Mouse (Mus musculus): ENCODE measurements around the gene Tex19.1.
"Not testable (repeated sequence)": the region's sequence is repeated elsewhere in the genome, so short reads cannot be mapped to it uniquely, and the experiment has no call there.

Tex19.1 gene

GRCm38 (mm10) chr11:121145865-121146264, at the start of gene Tex19.1:
Gene Tex19.1 (plus strand): TSS chr11:121146143.
- no peak for DNase-seq (ENCODE audit: low read depth, low spot score)

- DNase-seq (ENCODE audit: low read depth, low spot score) = no peak
These were observed 46.2 kb upstream of the Tex19.1 start for GRCm38 (mm10) chr11:121099762-121100161.

GRCm38 (mm10) chr11:121100692-121101091, 45.3 kb upstream of the Tex19.1 start:
- no peak for DNase-seq (ENCODE audit: low read depth, low spot score)

- DNase-seq (ENCODE audit: low read depth, low spot score) = no peak
These were observed 44.7 kb upstream of the Tex19.1 start for GRCm38 (mm10) chr11:121101124-121101805.

GRCm38 (mm10) chr11:121107242-121107641, 38.7 kb upstream of the Tex19.1 start:
- not testable (repeated sequence) for DNase-seq (ENCODE audit: low read depth, low spot score)

DNA sequence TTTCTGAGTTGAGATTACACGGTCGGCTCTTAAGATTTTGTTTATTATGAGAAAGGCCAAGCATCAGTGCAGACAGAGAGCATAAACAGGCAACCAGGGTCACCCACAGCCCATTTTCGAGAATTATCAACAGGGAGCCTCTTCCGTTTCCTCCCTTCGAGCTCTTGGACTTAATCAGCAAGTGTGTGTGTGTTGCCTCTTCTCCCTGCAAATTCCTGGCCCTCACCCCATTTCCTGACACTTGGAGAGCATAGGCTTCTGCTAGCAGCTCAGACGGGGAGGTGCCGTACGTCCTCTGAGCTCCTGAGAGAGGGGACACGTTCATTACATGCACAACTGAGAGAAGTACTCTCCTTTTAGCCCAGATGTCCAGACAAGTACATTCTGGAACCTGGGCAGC, 37.9 kb upstream of the Tex19.1 start:
- DNase-seq (ENCODE audit: low read depth, low spot score) = no peak

DNA sequence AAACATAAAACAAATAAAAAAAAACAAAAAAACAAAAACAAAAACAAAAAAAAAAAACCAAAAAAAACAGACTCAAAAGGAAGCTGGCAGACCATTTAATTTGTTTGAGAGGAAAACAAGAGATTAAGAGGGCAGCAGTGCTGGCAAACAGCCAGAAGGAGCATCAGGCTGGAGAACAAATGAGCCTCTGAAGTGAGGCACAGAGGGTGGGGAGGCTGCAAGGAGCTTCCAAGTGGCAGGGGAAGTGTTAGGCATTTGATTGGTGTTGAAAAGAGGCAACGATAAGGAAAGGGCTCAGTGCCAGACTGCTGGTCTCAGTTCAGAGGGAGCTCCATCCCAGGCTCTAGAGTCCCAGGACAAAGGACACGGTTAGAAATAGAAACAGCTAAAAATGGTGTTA, 36.0 kb upstream of the Tex19.1 start:
- peak; percentile 40 for DNase-seq (ENCODE audit: low read depth, low spot score)

DNA sequence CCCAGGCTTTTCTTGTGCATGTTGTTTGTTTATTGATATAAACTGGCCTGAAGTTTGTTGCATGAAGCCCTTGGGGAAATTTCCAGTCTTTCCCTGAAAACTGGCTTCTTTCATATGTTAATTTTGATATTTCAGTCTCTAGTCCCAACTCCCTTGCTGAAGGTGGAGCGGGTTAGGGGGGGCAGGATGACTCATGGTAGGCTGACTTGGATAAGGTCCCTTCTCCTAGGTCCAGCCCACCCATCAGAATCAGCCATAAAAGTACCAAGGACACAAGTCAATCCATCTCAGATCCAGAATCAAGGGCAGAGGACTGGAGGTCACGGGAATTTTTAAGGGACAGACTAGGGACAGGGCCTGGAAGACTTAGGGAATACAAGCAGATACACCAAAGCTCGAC, 34.9 kb upstream of the Tex19.1 start:
- DNase-seq (ENCODE audit: low read depth, low spot score) = no peak

DNA sequence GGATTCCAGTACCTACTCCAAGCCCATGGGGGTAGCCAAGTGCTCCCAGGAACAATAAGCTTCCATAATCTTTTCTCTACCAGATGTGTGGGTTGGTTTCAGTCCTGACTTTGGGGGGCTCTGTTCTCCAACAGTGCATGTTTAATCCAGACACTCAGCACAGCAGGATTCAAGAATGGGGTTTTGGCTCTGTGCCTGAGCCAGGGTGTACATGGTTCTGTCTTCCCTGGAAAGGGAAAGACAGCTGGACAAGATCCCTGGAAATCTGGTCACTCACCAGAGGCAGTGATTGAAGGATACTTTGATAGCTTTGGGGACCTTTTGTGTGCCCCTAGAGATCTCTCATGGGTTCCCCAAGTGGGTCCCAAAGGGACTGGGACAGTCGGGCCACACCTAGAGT, 34.3 kb upstream of the Tex19.1 start:
- DNase-seq (ENCODE audit: low read depth, low spot score) = no peak

DNA sequence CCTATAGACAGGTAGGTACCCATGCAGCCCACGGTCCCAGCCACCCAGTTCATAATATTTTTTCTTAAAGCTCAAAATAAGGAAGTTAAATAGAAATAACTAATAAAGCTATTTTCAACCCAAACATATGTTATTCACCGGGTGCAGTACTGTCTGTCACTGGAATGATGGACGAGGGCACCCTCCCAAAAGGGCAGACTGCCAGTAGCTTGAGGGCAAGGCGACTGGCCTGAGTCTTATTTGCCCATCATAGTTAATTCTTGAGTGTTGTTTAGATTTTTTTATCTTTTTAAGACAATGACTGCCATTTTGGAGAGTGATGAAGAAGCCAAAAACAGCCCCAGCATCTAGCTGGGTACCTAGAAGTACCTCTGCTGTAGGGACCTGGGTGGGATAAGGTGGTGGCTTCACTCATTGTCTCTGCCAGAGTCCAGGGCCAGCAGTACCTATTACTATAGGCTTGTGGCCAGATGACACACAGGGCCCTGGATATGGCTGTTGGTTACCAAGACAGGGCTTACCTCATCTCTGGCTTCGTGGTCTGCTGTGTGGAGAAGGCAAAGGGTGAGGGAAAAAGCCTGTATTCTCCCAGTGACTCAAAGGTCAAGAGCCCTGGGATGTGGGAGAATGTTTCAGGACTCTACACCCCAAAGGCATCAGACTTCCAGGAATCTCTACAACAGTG, 33.7 kb upstream of the Tex19.1 start:
- no peak for DNase-seq (ENCODE audit: low read depth, low spot score)

DNA sequence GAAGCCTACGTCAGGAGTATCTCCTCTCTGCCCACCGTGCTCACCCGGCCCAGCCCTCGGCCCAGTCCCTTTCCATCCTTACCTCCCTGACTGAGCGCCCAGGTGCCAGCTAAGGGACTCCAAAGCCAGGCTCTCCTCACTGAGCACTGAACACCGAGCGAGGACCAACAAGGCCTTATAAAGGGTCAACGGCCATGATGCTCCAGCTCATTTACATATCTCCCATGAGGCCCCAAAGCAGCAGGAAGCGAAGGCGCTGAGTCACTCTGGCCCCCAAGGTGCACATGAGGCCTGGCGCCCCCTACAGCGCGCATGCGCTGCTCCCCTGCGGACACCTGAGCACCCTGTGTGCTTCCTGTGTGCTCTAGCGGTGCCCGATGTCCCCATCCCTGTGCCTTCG, 27.8 kb upstream of the Tex19.1 start:
- DNase-seq (ENCODE audit: low read depth, low spot score) = no peak

- DNase-seq (ENCODE audit: low read depth, low spot score) = no peak
These were observed 27.4 kb upstream of the Tex19.1 start, which contains the start of gene Tex19.2 for GRCm38 (mm10) chr11:121118577-121118976. Gene Tex19.2 (minus strand): TSS chr11:121118677.

- no peak for DNase-seq (ENCODE audit: low read depth, low spot score)
These were observed 24.8 kb upstream of the Tex19.1 start for GRCm38 (mm10) chr11:121121151-121121550.

GRCm38 (mm10) chr11:121122024-121122670, 23.8 kb upstream of the Tex19.1 start:
- no peak for DNase-seq (ENCODE audit: low read depth, low spot score)

- no peak for DNase-seq (ENCODE audit: low read depth, low spot score)
These were observed 22.5 kb upstream of the Tex19.1 start for GRCm38 (mm10) chr11:121123438-121123837.

- DNase-seq (ENCODE audit: low read depth, low spot score) = no peak
These were observed 20.3 kb upstream of the Tex19.1 start for GRCm38 (mm10) chr11:121125522-121126172.

DNA sequence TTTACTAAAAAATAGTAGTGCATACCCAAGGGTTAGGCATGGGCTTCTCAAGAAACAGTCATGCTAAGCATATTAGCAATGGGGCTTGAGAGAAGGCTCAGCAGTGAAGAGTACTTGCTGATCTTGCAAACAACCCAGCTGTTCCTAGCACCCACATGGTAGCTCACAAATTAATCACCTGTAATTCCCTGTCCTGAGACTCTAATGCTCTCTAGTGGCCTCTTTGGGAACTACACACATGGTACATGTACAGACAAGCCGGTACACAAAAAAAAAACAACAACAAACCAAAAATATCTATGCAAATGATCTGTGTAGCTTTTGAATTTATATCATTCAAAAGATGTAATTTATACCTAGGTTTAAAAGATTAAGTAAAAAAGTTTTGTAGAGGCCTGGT, 19.5 kb upstream of the Tex19.1 start:
- DNase-seq (ENCODE audit: low read depth, low spot score) = no peak

- DNase-seq (ENCODE audit: low read depth, low spot score) = no peak
These were observed 18.5 kb upstream of the Tex19.1 start for GRCm38 (mm10) chr11:121127441-121127840.

- DNase-seq (ENCODE audit: low read depth, low spot score) = no peak
These were observed 16.3 kb upstream of the Tex19.1 start for GRCm38 (mm10) chr11:121129616-121130015.

DNA sequence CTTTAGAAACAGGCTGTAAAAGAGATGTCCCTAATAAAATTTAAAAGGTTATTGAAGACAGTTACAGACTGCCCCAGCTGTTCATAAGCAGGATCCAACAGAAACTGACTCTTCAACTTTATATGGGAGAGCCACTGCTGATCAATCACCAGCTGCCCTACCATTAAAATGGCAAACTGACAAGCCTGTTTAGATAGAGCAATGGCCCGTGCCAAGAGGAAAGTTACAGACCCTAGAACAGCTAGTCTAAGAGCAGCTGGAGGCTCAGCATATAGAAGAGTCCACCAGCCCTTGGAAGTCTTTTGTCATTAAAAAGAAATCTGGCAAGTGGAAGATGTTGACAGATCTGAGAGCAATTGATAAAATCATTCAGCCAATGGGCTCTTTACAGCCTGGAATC, 11.3 kb upstream of the Tex19.1 start:
- no peak for DNase-seq (ENCODE audit: low read depth, low spot score)

DNA sequence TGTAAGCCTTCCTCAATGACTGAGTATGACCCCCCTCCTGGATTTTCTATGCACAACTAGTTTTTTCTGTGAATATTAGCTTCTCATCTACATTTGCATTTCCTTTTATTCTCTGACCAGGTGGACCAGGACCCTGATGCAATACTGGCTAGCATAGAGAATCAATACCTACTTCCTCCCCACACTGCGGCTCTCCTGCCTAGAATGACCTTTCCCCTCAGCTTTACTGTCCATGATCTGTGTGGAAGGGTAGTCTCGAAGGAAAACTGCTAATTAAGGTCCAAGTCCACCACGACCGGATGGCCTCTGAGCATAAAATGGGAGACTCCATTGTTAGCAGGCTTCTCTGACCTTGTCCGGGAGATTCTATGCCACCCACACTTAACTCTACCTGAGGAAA, 8.3 kb upstream of the Tex19.1 start:
- DNase-seq (ENCODE audit: low read depth, low spot score) = no peak

DNA sequence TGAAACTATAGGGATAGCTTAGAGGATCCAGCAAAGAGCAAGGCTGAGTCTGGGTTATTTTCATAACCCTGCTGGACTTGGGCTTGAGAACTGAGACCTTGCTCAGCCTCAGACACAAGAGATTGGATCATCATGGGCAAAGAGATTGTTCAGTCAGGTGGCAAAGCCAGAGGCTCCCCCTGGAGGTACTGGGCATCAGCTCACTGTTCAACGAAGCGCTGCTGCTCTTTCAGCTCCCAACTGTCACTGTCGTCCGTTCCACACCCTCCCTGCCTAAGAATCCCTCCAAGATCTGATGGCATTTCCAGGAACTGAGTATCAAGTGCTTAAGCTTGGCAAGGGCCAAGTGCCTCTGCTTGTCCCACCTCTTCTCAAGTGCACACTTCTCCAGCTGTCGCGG, 7.2 kb upstream of the Tex19.1 start:
- DNase-seq (ENCODE audit: low read depth, low spot score) = no peak
